Mouse (Mus musculus) small intestine, adult 2 months (tissue): ENCODE data around the gene Olfr17. TPM values are rescaled to one million over a fixed set of nuclear protein-coding genes. Genes with fewer than 3 reads are reported as not detected.
"Not testable (repeated sequence)": the region's sequence is repeated elsewhere in the genome, so short reads cannot be mapped to it uniquely, and the experiment has no call there.

Experiments
- H3K27ac ChIP-seq: fragments of 200-500 bp; 2 replicates; pipeline ENCODE4 v1.5.1; 2012; ENCODE audit warnings: low read depth, low read length, control low read depth, inconsistent platforms; ENCODE audit not compliant: insufficient read depth
- H3K27me3 ChIP-seq: fragments of 200-500 bp; 2 replicates; pipeline ENCODE4 v1.6.1; 2012; ENCODE audit warnings: mild to moderate bottlenecking, moderate library complexity, low read length, inconsistent platforms; ENCODE audit not compliant: control insufficient read depth, insufficient read depth
- H3K36me3 ChIP-seq: fragments of 200-500 bp; 2 replicates; pipeline ENCODE4 v1.6.1; 2012; ENCODE audit warnings: mild to moderate bottlenecking, low read length, control low read depth, inconsistent platforms; ENCODE audit not compliant: control insufficient read depth, insufficient read depth
- H3K4me1 ChIP-seq: fragments of 200-500 bp; 2 replicates; pipeline ENCODE4 v1.6.1; 2012; ENCODE audit warnings: low read length, inconsistent platforms, mixed read lengths; ENCODE audit not compliant: control insufficient read depth, insufficient read depth, insufficient read length
- H3K4me3 ChIP-seq: fragments of 200-500 bp; 2 replicates; pipeline ENCODE4 v1.5.1; 2012; ENCODE audit warnings: low read depth, mild to moderate bottlenecking, control low read depth, inconsistent platforms, low read length, moderate library complexity
- CTCF ChIP-seq: fragments of 200-500 bp; IDR thresholded peaks from 2 replicates; pipeline ENCODE4 v1.5.1; 2012; ENCODE audit warnings: low read depth, mild to moderate bottlenecking, control low read depth, inconsistent platforms, low read length, moderate library complexity, mixed read lengths; ENCODE audit not compliant: insufficient replicate concordance, insufficient read length; ENCODE audit errors: extremely low read depth
- POLR2A ChIP-seq: fragments of 200-500 bp; IDR thresholded peaks from 2 replicates; pipeline ENCODE4 v1.6.1; 2012; ENCODE audit warnings: low read depth, mild to moderate bottlenecking, control low read depth, inconsistent platforms, low read length, moderate library complexity
- WGBS: fragments of 180-500 bp; shearing (Covaris S2); methylation state at CpG from one replicate; pipeline ENCODE4 v1.1.7; 2018; 5-methylcytosine and 5-hydroxymethylcytosine counted together
- polyA plus RNA-seq: library from polyadenylated mRNA; depleted of rRNA; stranded (reverse); fragments of >200 nt; gene quantifications from 2 replicates; pipeline ENCODE4 v1.2.3, GENCODE M21; 2012; rRNA removed

Gene Olfr17
- not detected in 2 replicates for polyA plus RNA-seq

DNA sequence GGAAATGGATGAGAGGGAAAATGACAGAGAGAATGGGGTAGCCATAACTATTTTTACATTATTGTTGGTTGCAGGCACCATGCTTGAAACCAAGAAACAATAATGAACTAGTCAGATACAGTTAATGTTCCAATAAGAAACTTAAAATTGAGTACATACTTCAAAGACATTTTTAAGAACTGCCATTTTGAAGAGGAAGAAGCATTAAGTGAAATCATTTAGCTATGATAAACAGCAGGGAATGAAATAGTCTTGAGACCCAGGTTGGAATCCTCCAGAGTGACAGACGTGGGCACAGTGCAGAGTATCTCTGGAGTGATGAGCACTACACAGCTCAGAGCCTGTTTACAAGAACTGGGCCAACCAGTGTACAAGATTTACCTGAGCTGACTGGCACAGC is at the start of gene Olfr17:
Olfr17 (plus strand) TSS at position 301 of the 400 bp plus-strand sequence.
- Histone ChIP-seq H3K36me3 (no peaks in the 10 kb centered on the region), H3K27ac (no peak within 1 kb of the TSS), H3K27me3 (no peaks in the 10 kb centered on the region), H3K4me1 (no peaks in the 10 kb centered on the region), H3K4me3 (no peak within 1 kb of the TSS)
- TF ChIP-seq CTCF (no peak), POLR2A (no peak)
- WGBS, result 33% methylated on average over 1 of the region's 1 CpGs

- Histone ChIP-seq H3K27ac (no peak overlapping the region), H3K4me3 (no peak overlapping the region), H3K36me3 (no peaks in the 10 kb centered on the region), H3K27me3 (no peaks in the 10 kb centered on the region), H3K4me1 (peaks cover 5% of the 10 kb centered on the region; the same call in 1 of the 2 replicates)
- no peak for TF ChIP-seq CTCF
- TF ChIP-seq POLR2A, result no peak
- 11% methylated on average over 1 of the region's 1 CpGs for WGBS
Measured at GRCm38 (mm10) chr7:107044407-107044806, 48.6 kb upstream of the Olfr17 start.

- H3K4me1 ChIP-seq, result peaks cover 5% of the 10 kb centered on the region; the same call in 1 of the 2 replicates
- under 1% methylated on average over 5 of the region's 5 CpGs for WGBS
- no peaks in the 10 kb centered on the region for H3K27me3 ChIP-seq
- no peak overlapping the region for H3K4me3 ChIP-seq
- H3K36me3 ChIP-seq, result no peaks in the 10 kb centered on the region
- TF ChIP-seq POLR2A, result no peak
- no peak for TF ChIP-seq CTCF
- no peak overlapping the region for H3K27ac ChIP-seq
Measured at GRCm38 (mm10) chr7:107045833-107046232, 47.2 kb upstream of the Olfr17 start.

GRCm38 (mm10) chr7:107047578-107047977 is 45.4 kb upstream of the Olfr17 start:
- H3K4me3 ChIP-seq, result no peak overlapping the region
- peaks cover 3% of the 10 kb centered on the region; the same call in 1 of the 2 replicates for H3K4me1 ChIP-seq
- no peaks in the 10 kb centered on the region for H3K27me3 ChIP-seq
- no peaks in the 10 kb centered on the region for H3K36me3 ChIP-seq
- H3K27ac ChIP-seq, result no peak overlapping the region
- no peak for TF ChIP-seq CTCF
- TF ChIP-seq POLR2A, result no peak
- 27% methylated on average over 3 of the region's 3 CpGs for WGBS

DNA sequence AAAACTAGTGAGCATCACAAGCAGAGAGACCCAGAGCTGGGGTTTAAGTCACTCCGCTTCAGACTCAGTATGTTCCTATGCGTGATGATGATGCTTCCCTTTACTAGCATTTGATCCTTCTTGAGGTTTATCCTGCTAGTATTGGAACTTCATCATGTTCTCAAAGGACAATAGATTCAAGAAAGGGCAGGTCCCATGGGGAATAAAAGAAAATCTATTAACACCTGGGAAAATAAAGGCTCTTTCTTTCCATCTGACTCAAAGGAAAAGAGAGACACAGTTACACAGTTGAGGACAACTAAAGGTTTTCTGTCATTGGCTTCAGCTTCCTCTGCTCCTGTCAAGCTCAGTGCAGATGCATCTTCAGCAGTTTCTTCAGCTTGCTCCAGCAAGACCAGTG is 22.3 kb upstream of the Olfr17 start, which contains the start of gene Olfr714:
Olfr714 (plus strand) TSS at position 301 of the 400 bp plus-strand sequence.
- 93% methylated on average over 2 of the region's 2 CpGs for WGBS
- Histone ChIP-seq H3K4me1 (no peaks in the 10 kb centered on the region), H3K36me3 (no peaks in the 10 kb centered on the region), H3K27ac (no peak within 1 kb of the TSS), H3K4me3 (no peak within 1 kb of the TSS), H3K27me3 (no peaks in the 10 kb centered on the region)
- TF ChIP-seq POLR2A (no peak), CTCF (no peak)

- H3K27me3 ChIP-seq, H3K27ac ChIP-seq, H3K36me3 ChIP-seq, H3K4me3 ChIP-seq, H3K4me1 ChIP-seq: not testable (repeated sequence)
- 69% methylated on average over 2 of the region's 2 CpGs for whole genome bisulfite sequencing
Measured at GRCm38 (mm10) chr7:107110269-107110668, 17.2 kb downstream of the Olfr17 start, which contains the start of gene Olfr715b. Gene Olfr715b (minus strand): TSS chr7:107110369.

- not testable (repeated sequence) for H3K27me3 ChIP-seq, H3K4me1 ChIP-seq, H3K4me3 ChIP-seq, H3K27ac ChIP-seq, H3K36me3 ChIP-seq
- 77% methylated on average over 3 of the region's 3 CpGs for WGBS
Measured at GRCm38 (mm10) chr7:107130983-107131382, 38.0 kb downstream of the Olfr17 start, which contains the start of gene Olfr715. Gene Olfr715 (minus strand): TSS chr7:107131083.

GRCm38 (mm10) chr7:107138027-107138426 is 45.0 kb downstream of the Olfr17 start, which contains the start of gene Olfr716:
Gene Olfr716 (plus strand): TSS chr7:107138327.
- not testable (repeated sequence) for H3K27ac ChIP-seq, H3K36me3 ChIP-seq, H3K27me3 ChIP-seq, H3K4me1 ChIP-seq, H3K4me3 ChIP-seq
- WGBS, result 57% methylated on average over 2 of the region's 2 CpGs

Other genes starting within 250 kb of the Olfr17 start
- not detected in 2 replicates for gene Olfr703, start 249.9 kb upstream of the Olfr17 start, polyA plus RNA-seq
- not detected in 2 replicates for gene Olfr704, start 230.0 kb upstream of the Olfr17 start, polyA plus RNA-seq
- gene Olfr705, start 216.3 kb upstream of the Olfr17 start, polyA plus RNA-seq, result not detected in 2 replicates
- not detected in 2 replicates for gene Olfr706, start 205.1 kb upstream of the Olfr17 start, polyA plus RNA-seq
- not detected in 2 replicates for gene Olfr707, start 192.0 kb upstream of the Olfr17 start, polyA plus RNA-seq
- gene Olfr1532-ps1, start 185.2 kb upstream of the Olfr17 start, polyA plus RNA-seq, result not detected in 2 replicates
- not detected in 2 replicates for gene Olfr709-ps1, start 161.0 kb upstream of the Olfr17 start, polyA plus RNA-seq
- gene Olfr710, start 144.9 kb upstream of the Olfr17 start, polyA plus RNA-seq, result not detected in 2 replicates
- gene Olfr6, start 129.3 kb upstream of the Olfr17 start, polyA plus RNA-seq, result not detected in 2 replicates
- not detected in 2 replicates for gene Olfr711, start 117.8 kb upstream of the Olfr17 start, polyA plus RNA-seq
- gene Olfr2, start 87.1 kb upstream of the Olfr17 start, polyA plus RNA-seq, result not detected in 2 replicates
- gene Olfr713, start 62.0 kb upstream of the Olfr17 start, polyA plus RNA-seq, result not detected in 2 replicates
- not detected in 2 replicates for gene Olfr714, start 22.2 kb upstream of the Olfr17 start, polyA plus RNA-seq
- not detected in 2 replicates for gene Olfr715b, start 17.1 kb downstream of the Olfr17 start, polyA plus RNA-seq
- not detected in 2 replicates for gene Olfr715, start 37.9 kb downstream of the Olfr17 start, polyA plus RNA-seq
- gene Olfr716, start 45.1 kb downstream of the Olfr17 start, polyA plus RNA-seq, result not detected in 2 replicates
- gene Nlrp14, start 73.8 kb downstream of the Olfr17 start, polyA plus RNA-seq, result not detected in 2 replicates
- gene Rbmxl2, start 116.2 kb downstream of the Olfr17 start, polyA plus RNA-seq, result not detected in 2 replicates